Mouse (Mus musculus): ENCODE data around the gene Car8. TPM values are rescaled to one million over a fixed set of nuclear protein-coding genes. Genes with fewer than 3 reads are reported as not detected.
A peak's percentile ranks its signal among the peaks of the same experiment; 100 is the strongest.

The Car8 gene
- 2.6 and 3.5 TPM in 2 replicates for polyA plus RNA-seq (2014; fragmentation: Nextera tagmentation; extraction: Ambion mirVana)

- Histone ChIP-seq H3K4me2 (ENCODE audit: low read depth, severe bottlenecking) (peak within 1 kb of the TSS; percentile 99), H3K27ac (replicated peaks; ENCODE audit: low read depth, low read length) (no peak within 1 kb of the TSS), H3K36me3 (ENCODE audit: control insufficient read depth, insufficient read depth, low read length) (no peaks in the 10 kb centered on the region), H3K9ac (ENCODE audit: low read length) (peak within 1 kb of the TSS; percentile 66), H3K4me3 (ENCODE audit: low read depth, low read length) (peak within 1 kb of the TSS; percentile 73), H3K9me3 (ENCODE audit: control insufficient read depth, low read length) (no peaks in the 10 kb centered on the region), H3K27me3 (ENCODE audit: control insufficient read depth, insufficient read depth, low read length) (no peaks in the 10 kb centered on the region), H3K4me1 (ENCODE audit: control insufficient read depth, insufficient read depth, low read length) (no peaks in the 10 kb centered on the region)
- peak; percentile 90 for ATAC-seq (ENCODE audit: insufficient number of reproducible peaks, low FRiP score, low TSS enrichment, low read depth)
- DNase-seq (ENCODE audit: low spot score), result peak; percentile 74
- WGBS, result 1% methylated on average over 49 of the region's 49 CpGs
Observed at GRCm38 (mm10) chr4:8238560-8239305, at the start of gene Car8. Gene Car8 (minus strand): TSS chr4:8239041.

DNA sequence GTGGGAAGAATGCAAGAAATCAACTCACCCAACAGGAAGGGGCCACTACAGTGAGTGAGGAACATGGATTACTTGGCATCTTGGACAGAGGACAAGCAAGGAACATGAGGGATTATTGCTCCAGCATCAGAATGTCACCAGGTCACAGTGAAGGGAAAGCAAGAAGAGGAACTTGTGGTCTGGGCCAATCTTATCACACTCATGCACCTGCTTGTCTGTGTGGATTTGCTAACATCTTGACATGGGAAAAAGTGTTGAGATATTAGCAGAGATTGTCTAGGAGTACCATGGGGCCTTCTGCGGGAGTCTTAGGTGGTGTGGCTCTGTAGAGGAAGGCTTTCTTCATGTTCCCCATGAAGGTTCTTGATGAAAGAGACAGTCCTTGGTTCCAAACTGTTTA lies 46.1 kb upstream of the Car8 start:
- 96% methylated on average over 1 of the region's 1 CpGs for WGBS
- no peak for DNase-seq (ENCODE audit: low spot score)
- Histone ChIP-seq H3K27ac (replicated peaks; ENCODE audit: low read depth, low read length) (no peak overlapping the region), H3K27me3 (ENCODE audit: control insufficient read depth, insufficient read depth, low read length) (no peaks in the 10 kb centered on the region), H3K9ac (ENCODE audit: low read length) (no peak overlapping the region), H3K4me1 (ENCODE audit: control insufficient read depth, insufficient read depth, low read length) (no peaks in the 10 kb centered on the region), H3K4me3 (ENCODE audit: low read depth, low read length) (no peak overlapping the region), H3K9me3 (ENCODE audit: control insufficient read depth, low read length) (no peaks in the 10 kb centered on the region), H3K4me2 (ENCODE audit: low read depth, severe bottlenecking) (no peak overlapping the region), H3K36me3 (ENCODE audit: control insufficient read depth, insufficient read depth, low read length) (no peaks in the 10 kb centered on the region)
- no peak for ATAC-seq (ENCODE audit: insufficient number of reproducible peaks, low FRiP score, low TSS enrichment, low read depth)

DNA sequence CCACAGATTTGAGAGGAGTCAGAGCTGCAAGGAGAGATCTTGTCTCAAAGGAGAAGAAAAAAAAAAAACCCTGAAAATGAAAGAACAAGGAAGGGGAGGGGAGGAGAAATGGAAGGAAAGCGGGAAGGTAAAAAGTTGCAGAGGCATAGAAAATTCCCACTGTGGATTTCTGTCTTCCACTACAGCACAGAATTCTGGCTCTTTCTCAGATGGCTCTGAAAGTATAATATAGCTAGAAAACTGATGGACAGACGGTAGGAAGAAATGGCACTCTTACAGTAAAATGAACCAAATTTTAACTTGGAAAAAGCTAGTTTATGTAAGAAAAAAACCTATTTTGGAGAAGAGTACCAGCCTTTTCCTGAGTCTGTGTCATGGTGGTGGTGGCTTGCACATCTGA lies 39.3 kb upstream of the Car8 start:
- no peaks in the 10 kb centered on the region for H3K9me3 ChIP-seq (ENCODE audit: control insufficient read depth, low read length)

GRCm38 (mm10) chr4:8249805-8250204 lies 11.0 kb upstream of the Car8 start:
- no peak for DNase-seq (ENCODE audit: low spot score)
- Histone ChIP-seq H3K9ac (ENCODE audit: low read length) (no peak overlapping the region), H3K4me1 (ENCODE audit: control insufficient read depth, insufficient read depth, low read length) (no peaks in the 10 kb centered on the region), H3K9me3 (ENCODE audit: control insufficient read depth, low read length) (no peaks in the 10 kb centered on the region), H3K36me3 (ENCODE audit: control insufficient read depth, insufficient read depth, low read length) (no peaks in the 10 kb centered on the region), H3K27me3 (ENCODE audit: control insufficient read depth, insufficient read depth, low read length) (no peaks in the 10 kb centered on the region), H3K27ac (replicated peaks; ENCODE audit: low read depth, low read length) (no peak overlapping the region), H3K4me2 (ENCODE audit: low read depth, severe bottlenecking) (no peak overlapping the region), H3K4me3 (ENCODE audit: low read depth, low read length) (no peak overlapping the region)
- no peak for ATAC-seq (ENCODE audit: insufficient number of reproducible peaks, low FRiP score, low TSS enrichment, low read depth)
- 92% methylated on average over 3 of the region's 3 CpGs for WGBS

More for the DNA sequence above, 39.3 kb upstream of the Car8 start:
- Histone ChIP-seq H3K4me3 (ENCODE audit: low read depth, low read length) (no peak overlapping the region), H3K4me2 (ENCODE audit: low read depth, severe bottlenecking) (no peak overlapping the region), H3K9ac (ENCODE audit: low read length) (no peak overlapping the region), H3K27ac (replicated peaks; ENCODE audit: low read depth, low read length) (no peak overlapping the region), H3K36me3 (ENCODE audit: control insufficient read depth, insufficient read depth, low read length) (no peaks in the 10 kb centered on the region), H3K27me3 (ENCODE audit: control insufficient read depth, insufficient read depth, low read length) (no peaks in the 10 kb centered on the region), H3K4me1 (ENCODE audit: control insufficient read depth, insufficient read depth, low read length) (no peaks in the 10 kb centered on the region)
- no peak for DNase-seq (ENCODE audit: low spot score)
- 92% methylated on average over 2 of the region's 2 CpGs for WGBS
- ATAC-seq (ENCODE audit: insufficient number of reproducible peaks, low FRiP score, low TSS enrichment, low read depth), result no peak

DNA sequence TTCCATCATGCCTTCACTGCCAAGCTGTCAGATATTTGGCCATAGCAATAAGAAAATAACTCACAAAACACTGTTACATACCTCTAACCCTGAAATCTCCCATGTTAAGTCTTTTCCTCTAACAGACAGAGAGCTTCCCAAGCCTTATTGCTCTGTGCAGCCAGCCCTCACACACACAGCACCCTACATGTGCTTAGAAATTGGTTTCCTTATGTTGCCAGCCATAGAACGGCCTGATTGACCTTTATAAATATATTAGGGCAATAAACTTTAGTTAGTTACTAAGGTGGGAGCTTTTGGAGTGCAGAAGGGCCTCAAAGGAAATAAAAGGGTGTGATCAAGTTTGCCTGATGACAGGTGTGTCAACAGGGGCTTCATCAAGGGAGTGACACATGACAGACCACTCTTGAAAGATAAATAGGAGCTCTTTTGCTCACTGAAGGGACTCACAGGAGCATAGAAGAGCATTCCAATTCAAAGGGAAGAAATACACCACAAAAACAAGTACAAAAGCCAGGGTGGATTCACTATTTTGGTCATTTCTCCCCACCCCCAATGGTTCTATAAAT lies 6.7 kb upstream of the Car8 start:
- Histone ChIP-seq H3K9ac (ENCODE audit: low read length) (no peak overlapping the region), H3K27me3 (ENCODE audit: control insufficient read depth, insufficient read depth, low read length) (no peaks in the 10 kb centered on the region), H3K36me3 (ENCODE audit: control insufficient read depth, insufficient read depth, low read length) (no peaks in the 10 kb centered on the region), H3K4me1 (ENCODE audit: control insufficient read depth, insufficient read depth, low read length) (no peaks in the 10 kb centered on the region), H3K27ac (replicated peaks; ENCODE audit: low read depth, low read length) (no peak overlapping the region), H3K9me3 (ENCODE audit: control insufficient read depth, low read length) (no peaks in the 10 kb centered on the region), H3K4me2 (ENCODE audit: low read depth, severe bottlenecking) (no peak overlapping the region), H3K4me3 (ENCODE audit: low read depth, low read length) (no peak overlapping the region)
- no peak for ATAC-seq (ENCODE audit: insufficient number of reproducible peaks, low FRiP score, low TSS enrichment, low read depth)
- DNase-seq (ENCODE audit: low spot score), result no peak
- WGBS, result 24% methylated on average over 1 of the region's 1 CpGs

DNA sequence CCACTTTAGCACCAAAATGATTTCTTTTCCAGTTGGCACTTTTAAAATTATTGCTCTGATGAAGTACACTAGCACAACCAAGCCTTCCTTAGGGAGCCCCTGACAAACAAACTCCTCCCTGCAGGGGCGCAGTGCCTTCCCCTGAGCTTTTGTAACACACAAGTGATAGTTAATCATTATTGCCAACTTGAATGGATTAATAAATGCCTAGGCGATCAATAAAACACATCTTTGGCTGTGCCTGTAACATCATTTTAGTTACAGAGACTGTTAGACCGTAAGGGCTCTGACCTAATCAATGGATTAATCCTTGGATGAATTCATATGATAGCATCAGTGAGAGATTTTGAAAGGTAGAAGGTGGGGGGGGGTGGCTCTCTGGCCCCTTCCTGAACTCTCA lies 6.2 kb upstream of the Car8 start:
- no peaks in the 10 kb centered on the region for H3K27me3 ChIP-seq (ENCODE audit: control insufficient read depth, insufficient read depth, low read length)
- DNase-seq (ENCODE audit: low spot score) (no peak), ATAC-seq (ENCODE audit: insufficient number of reproducible peaks, low FRiP score, low TSS enrichment, low read depth) (no peak)
- H3K27ac ChIP-seq (replicated peaks; ENCODE audit: low read depth, low read length), result no peak overlapping the region
- H3K4me3 ChIP-seq (ENCODE audit: low read depth, low read length), result no peak overlapping the region
- H3K9me3 ChIP-seq (ENCODE audit: control insufficient read depth, low read length), result no peaks in the 10 kb centered on the region
- no peak overlapping the region for H3K4me2 ChIP-seq (ENCODE audit: low read depth, severe bottlenecking)
- WGBS, result 85% methylated on average over 3 of the region's 3 CpGs
- H3K36me3 ChIP-seq (ENCODE audit: control insufficient read depth, insufficient read depth, low read length), result no peaks in the 10 kb centered on the region
- no peaks in the 10 kb centered on the region for H3K4me1 ChIP-seq (ENCODE audit: control insufficient read depth, insufficient read depth, low read length)
- H3K9ac ChIP-seq (ENCODE audit: low read length), result no peak overlapping the region

GRCm38 (mm10) chr4:8239699-8240098 lies 858 bp upstream of the Car8 start:
- Histone ChIP-seq H3K36me3 (ENCODE audit: control insufficient read depth, insufficient read depth, low read length) (no peaks in the 10 kb centered on the region), H3K4me1 (ENCODE audit: control insufficient read depth, insufficient read depth, low read length) (no peaks in the 10 kb centered on the region), H3K9ac (ENCODE audit: low read length) (no peak overlapping the region), H3K9me3 (ENCODE audit: control insufficient read depth, low read length) (no peaks in the 10 kb centered on the region), H3K4me3 (ENCODE audit: low read depth, low read length) (no peak overlapping the region), H3K27me3 (ENCODE audit: control insufficient read depth, insufficient read depth, low read length) (no peaks in the 10 kb centered on the region), H3K27ac (replicated peaks; ENCODE audit: low read depth, low read length) (no peak overlapping the region), H3K4me2 (ENCODE audit: low read depth, severe bottlenecking) (no peak overlapping the region)
- 40% methylated on average over 11 of the region's 11 CpGs for WGBS
- ATAC-seq (ENCODE audit: insufficient number of reproducible peaks, low FRiP score, low TSS enrichment, low read depth) (no peak), DNase-seq (ENCODE audit: low spot score) (no peak)

DNA sequence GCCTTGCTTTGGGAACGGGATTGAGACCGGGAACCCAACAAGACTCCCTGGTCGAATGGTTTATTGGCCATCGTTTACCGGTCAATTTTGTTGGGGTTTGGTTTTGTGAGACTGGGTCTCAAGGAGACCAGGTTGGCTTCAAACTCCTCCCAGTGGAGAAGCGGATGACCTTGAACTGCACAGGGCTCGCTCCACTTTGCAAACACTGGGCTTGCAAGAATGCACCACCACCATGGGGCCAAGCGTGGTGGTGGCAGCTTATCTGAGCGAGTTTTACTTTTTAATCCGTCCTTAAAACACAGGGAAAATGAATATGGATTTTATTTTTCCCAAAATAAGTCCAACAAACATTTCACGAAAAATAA lies 447 bp upstream of the Car8 start:
- H3K4me2 ChIP-seq (ENCODE audit: low read depth, severe bottlenecking), result peak overlapping the region; percentile 99
- H3K36me3 ChIP-seq (ENCODE audit: control insufficient read depth, insufficient read depth, low read length), result no peaks in the 10 kb centered on the region
- ATAC-seq (ENCODE audit: insufficient number of reproducible peaks, low FRiP score, low TSS enrichment, low read depth) (peak; percentile 68; the same call in 1 of the 2 replicates), DNase-seq (ENCODE audit: low spot score) (no peak)
- H3K9ac ChIP-seq (ENCODE audit: low read length), result no peak overlapping the region
- WGBS, result 20% methylated on average over 11 of the region's 11 CpGs
- no peaks in the 10 kb centered on the region for H3K9me3 ChIP-seq (ENCODE audit: control insufficient read depth, low read length)
- H3K27ac ChIP-seq (replicated peaks; ENCODE audit: low read depth, low read length), result no peak overlapping the region
- no peaks in the 10 kb centered on the region for H3K27me3 ChIP-seq (ENCODE audit: control insufficient read depth, insufficient read depth, low read length)
- H3K4me1 ChIP-seq (ENCODE audit: control insufficient read depth, insufficient read depth, low read length), result no peaks in the 10 kb centered on the region
- peak overlapping the region; percentile 73 for H3K4me3 ChIP-seq (ENCODE audit: low read depth, low read length)
